Mouse (Mus musculus) olfactory bulb, adult 2 months (tissue): ENCODE measurements around the gene Rps27.

Experiments
- CTCF ChIP-seq: fragments of 200-500 bp; IDR thresholded peaks from 2 replicates; pipeline ENCODE4 v1.5.1; 2012; ENCODE audit warnings: low read depth, mild to moderate bottlenecking, low read length, moderate library complexity; ENCODE audit not compliant: insufficient read depth
- POLR2A ChIP-seq: fragments of 200-500 bp; IDR thresholded peaks from 2 replicates; pipeline ENCODE4 v1.6.1; 2012; ENCODE audit warnings: mild to moderate bottlenecking, low read depth, low read length, moderate library complexity; ENCODE audit not compliant: insufficient read depth

- no peak for TF ChIP-seq CTCF
- no peak for TF ChIP-seq POLR2A
These were observed 45.1 kb upstream of the Rps27 start for GRCm38 (mm10) chr3:90258521-90258920.
